Mouse (Mus musculus): ENCODE measurements at regions not wholly inside any gene's neighbourhood (a gene's known extent, or its start where the extent isn't known, plus 50 kb on each side); places are given as distances from the start of the nearest gene placed in this dataset.
A peak's percentile ranks its signal among the peaks of the same experiment; 100 is the strongest.

DNA sequence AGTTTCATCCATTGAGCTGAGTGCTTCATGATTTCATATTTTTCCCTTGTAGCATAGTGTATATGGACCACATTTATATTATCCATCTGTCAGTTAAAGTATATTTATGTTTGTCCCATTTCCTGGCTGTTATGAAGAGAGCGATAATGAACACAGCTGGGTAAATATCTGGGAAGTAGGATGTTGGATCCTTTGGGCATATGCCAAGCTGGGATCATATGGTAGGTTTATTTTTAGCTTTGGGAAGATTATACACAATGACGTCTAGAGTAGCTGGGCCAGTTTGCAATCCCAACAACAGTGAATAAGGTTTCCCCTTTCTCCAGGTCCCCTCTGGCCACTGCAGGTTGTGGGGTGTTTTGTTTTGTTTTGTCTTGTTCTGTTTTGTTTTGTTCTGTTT lies 164.5 kb downstream of the Gm765 start:
- DNase-seq (ENCODE audit: low spot score), result no peak

GRCm38 (mm10) chr6:98149043-98149813 lies 193.3 kb downstream of the Gm765 start:
- no peak for DNase-seq (ENCODE audit: low spot score)

DNA sequence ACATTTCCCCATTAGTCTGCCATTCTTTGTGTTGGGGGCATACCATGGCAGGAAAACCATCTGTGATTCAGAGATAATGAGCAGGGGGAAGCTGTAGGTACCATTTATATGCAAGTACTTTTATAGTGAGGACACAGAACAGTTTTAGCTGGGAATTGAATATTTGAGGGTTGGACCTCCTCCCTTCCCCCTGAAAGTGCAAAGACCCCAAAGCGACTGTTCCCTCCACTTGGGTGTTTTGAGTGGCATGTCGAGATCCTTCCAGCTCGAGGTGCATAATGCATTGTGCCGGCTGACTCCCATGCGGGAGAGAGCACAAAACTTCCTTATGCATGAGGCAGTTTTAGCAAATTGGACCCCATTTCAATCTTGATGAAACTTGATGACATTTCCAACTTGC lies 194.7 kb downstream of the Gm765 start:
- DNase-seq (ENCODE audit: low spot score), result no peak

GRCm38 (mm10) chr6:98132931-98133330 lies 209.6 kb downstream of the Gm765 start:
- DNase-seq (ENCODE audit: low spot score), result peak; percentile 46

DNA sequence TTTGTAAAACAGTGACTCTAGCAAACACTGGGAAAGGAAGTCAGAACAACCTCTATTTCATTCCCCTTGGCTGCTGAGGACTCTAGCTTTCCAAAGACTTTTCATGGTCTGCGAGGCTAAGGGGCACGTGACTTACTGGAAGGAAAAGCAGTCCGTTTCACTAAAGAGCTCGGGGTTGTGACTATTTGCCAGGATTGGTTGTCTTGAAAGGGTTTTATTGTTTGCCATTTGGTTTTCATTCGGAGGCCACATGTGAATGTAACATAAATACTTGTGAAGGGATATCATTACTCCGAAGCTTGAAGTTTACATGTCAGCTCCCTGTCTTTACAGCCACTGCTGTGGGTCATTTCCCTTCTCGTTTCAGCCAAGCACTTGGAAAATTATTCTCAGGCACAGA lies 217.1 kb downstream of the Gm765 start:
- no peak for DNase-seq (ENCODE audit: low spot score)

GRCm38 (mm10) chr6:98118355-98119150 lies 224.0 kb downstream of the Gm765 start:
- no peak for DNase-seq (ENCODE audit: low spot score)

GRCm38 (mm10) chr6:98114327-98115134 lies 228.0 kb downstream of the Gm765 start:
- DNase-seq (ENCODE audit: low spot score), result no peak

DNA sequence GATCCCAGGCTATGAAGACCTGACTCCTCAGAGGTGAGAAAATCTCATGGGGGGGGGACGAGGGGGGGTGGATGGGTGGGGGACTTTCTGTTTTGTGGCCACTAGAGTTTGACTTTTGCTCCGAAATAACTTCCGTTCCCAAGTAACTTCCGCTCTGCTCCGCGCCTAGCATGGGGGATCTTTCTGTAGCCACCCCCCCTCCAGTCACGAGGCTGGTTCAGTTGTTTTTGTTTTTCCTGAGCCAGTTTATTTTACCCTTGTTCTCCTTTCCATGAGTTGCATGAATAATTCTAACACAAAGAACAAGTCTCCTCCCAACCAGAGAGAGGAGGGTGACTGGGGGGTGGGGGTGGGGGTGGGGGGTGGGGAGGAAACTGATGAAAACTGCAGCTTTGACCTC lies 228.8 kb downstream of the Gm765 start:
- DNase-seq (ENCODE audit: low spot score), result no peak

DNA sequence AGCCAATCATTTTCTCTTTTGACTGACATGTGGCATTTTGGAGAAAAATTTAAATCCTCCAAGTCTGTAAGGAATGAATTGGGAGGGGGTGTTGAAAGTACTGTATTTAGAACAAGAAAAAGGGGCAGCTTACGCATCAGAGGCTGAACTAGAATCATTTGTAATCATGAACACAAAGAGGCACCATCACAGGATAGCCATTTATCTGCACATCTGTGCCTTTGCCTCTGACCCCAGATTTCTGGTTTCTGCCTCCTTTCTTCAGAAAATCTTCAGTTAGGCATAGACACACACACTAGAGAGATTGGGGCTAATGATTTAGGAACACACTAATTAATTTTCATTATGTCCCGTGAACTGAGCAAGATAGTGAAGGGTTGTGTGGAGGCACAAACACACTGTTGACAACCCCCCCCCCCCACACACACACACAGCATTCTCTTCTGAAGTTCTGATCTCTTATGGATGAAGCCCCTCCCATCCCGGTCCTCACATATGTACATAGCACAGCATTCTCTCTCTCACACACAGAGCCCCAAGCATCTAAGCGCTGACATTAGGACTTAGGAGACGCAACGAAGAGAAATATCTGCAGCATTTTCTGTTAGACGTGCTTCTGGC lies 229.9 kb downstream of the Gm765 start:
- no peak for DNase-seq (ENCODE audit: low spot score)

DNA sequence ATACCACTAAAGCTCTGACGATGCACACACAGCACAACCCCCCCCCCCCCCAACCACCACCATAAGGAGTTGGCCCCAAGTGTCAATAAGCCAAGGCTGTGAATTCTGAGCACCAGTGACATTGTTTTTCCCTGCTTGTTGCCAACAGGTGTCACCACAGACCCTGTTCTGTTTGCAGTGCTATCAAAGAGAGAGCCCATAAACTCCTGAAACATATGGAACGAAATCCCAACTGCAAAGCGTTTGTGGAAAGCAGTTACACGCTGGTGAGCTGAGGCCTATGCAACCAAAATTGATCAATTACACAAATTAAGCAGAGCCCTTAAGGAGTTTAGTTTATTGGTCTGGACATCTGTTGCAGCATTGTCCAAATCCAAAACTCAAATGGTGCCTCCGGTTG lies 235.4 kb downstream of the Gm765 start:
- DNase-seq (ENCODE audit: low spot score), result no peak

DNA sequence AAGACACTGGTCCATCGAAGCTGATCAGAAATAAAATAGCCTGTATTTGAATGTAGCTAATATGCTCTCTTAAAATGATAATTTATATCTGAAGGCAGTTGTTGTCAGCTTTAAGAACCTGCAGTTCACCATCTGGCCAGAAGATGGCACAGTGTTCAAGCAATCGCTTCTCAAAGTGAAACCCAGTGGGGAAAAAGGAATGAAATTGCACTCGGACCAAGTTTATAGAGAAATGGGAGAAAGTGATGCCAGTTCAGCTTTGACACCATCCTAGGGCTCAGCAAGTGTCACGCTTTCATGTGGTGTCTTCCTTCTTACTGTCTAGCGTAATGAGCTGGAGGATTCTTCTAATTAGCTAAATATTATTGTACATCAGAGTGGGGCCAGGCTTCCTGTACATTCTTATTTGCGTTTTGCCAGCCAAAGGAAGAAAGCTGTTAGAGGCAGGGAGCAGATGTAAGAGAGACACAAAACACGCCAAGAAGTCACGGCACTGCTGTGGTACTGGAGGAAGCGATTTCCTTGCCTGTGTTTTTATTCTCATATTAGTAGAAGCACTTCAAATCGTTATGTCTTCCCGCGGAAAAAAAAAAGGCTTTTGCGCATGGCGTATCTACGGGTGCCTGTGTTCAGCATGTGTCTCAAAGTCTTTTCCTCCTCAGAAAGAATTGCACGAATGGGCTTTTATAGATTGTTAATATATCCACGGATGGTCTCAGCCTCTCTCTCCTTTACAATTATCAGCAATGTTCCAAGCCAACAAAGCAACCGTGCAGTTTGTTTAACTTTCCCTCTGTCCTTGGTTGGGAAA lies 237.1 kb downstream of the Gm765 start:
- DNase-seq (ENCODE audit: low spot score), result peak; percentile 88

DNA sequence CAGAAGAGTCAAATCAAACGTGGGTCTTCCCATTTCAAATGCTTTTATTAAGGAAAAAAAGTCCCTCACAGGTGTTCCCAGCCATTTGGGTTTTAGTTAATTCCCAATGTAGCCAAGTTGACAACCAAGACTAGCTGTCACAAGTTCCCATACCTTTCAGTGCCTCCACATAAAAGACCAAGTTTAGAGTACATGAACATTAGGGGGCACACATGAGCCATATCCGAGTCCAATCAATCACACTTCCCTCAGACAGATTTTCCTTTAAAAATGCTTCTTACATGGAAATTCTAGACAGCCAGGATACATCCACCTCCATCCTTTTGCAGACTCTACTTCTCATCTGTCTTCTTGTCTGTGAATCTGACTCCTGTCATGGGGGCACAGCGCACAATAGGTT lies 238.1 kb downstream of the Gm765 start:
- no peak for DNase-seq (ENCODE audit: low spot score)

GRCm38 (mm10) chr6:98101023-98101422 lies 241.5 kb downstream of the Gm765 start:
- peak; percentile 15 for DNase-seq (ENCODE audit: low spot score)

GRCm38 (mm10) chr6:98099126-98099525 lies 243.4 kb downstream of the Gm765 start:
- DNase-seq (ENCODE audit: low spot score), result no peak

GRCm38 (mm10) chr6:98095243-98095642 lies 247.3 kb downstream of the Gm765 start:
- DNase-seq (ENCODE audit: low spot score), result no peak

DNA sequence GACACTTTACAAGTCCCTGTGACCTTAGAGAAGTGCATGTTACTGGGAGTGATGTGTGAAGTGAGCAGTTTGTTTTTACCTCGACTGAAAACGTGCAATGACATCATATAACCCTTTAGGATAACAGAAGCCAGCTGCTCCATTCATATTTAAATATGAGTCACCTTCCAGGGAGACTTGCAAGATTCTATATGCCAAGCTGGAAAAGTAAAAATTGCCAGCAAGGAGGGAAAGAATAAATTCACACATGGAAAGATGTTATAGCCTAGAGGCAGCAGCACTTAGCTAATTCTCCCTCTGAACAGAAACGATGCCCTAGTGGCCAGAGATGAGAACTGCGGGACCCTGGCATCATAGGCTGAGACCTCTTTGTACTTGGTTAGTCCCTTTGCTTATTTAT lies 253.4 kb downstream of the Gm765 start:
- no peak for DNase-seq (ENCODE audit: low spot score)

- DNase-seq (ENCODE audit: low spot score), result no peak
Observed at GRCm38 (mm10) chr6:98080076-98080475, 262.5 kb downstream of the Gm765 start.

Measured in adipocyte (in vitro differentiated cells).